Mouse (Mus musculus) erythroblast, embryonic 14.5 days (primary cell): ENCODE results near the gene Ufc1.

Experiments used
- GATA1 ChIP-seq: IDR thresholded peaks from 2 replicates; pipeline ENCODE4 v1.6.1; 2012; ENCODE audit warnings: low read length, inconsistent platforms, mixed read lengths
- TAL1 ChIP-seq: IDR thresholded peaks from 3 replicates; pipeline ENCODE4 v1.6.1; 2012; ENCODE audit warnings: low read length, inconsistent platforms, mixed read lengths

- TF ChIP-seq GATA1 (no peak), TAL1 (no peak)
Measured at GRCm38 (mm10) chr1:171295063-171295402, 209 bp upstream of the Ufc1 start.
